Mouse (Mus musculus): ENCODE data around the gene Zfp445. TPM values are rescaled to one million over a fixed set of nuclear protein-coding genes. Genes with fewer than 3 reads are reported as not detected.

Zfp445 gene
- 34.8 and 36.7 TPM in 2 replicates for polyA plus RNA-seq (2014; fragmentation: Nextera tagmentation; extraction: Ambion mirVana)

- peak within 1 kb of the TSS; percentile 85 for H3K9ac ChIP-seq (ENCODE audit: low read length)
- no peaks in the 10 kb centered on the region for H3K27me3 ChIP-seq (ENCODE audit: control insufficient read depth, insufficient read depth, low read length)
- peak within 1 kb of the TSS; percentile 70 to 77; a peak in 3 of 4 replicates for H3K27ac ChIP-seq (replicated peaks in 1 of 2; ENCODE audit: control insufficient read depth in 1 of 2, insufficient read depth in 1 of 2, low read depth in 2 of 2, low read length in 2 of 2)
- peak within 1 kb of the TSS; percentile 83 for H3K4me2 ChIP-seq (ENCODE audit: low read length)
- peak within 1 kb of the TSS; percentile 63 to 99 for H3K4me3 ChIP-seq (ENCODE audit: control insufficient read depth in 1 of 2, insufficient read depth in 1 of 2, low read depth in 1 of 2, low read length in 2 of 2)
- peaks cover 21% of the 10 kb centered on the region for H3K36me3 ChIP-seq (ENCODE audit: control insufficient read depth, insufficient read depth, low read length)
- H3K4me1 ChIP-seq (ENCODE audit: control insufficient read depth in 2 of 2, insufficient read depth in 2 of 2, low read length in 2 of 2) = peaks cover 3 to 21% of the 10 kb centered on the region in 2 experiments; a peak in 3 of 4 replicates
- 1% methylated on average over 34 of the region's 34 CpGs for WGBS
- ATAC-seq (ENCODE audit: insufficient number of reproducible peaks, insufficient read depth, low FRiP score, low read depth) = peak; percentile 72
- peaks cover 10% of the 10 kb centered on the region for H3K9me3 ChIP-seq (ENCODE audit: control insufficient read depth, low read length)
These were observed at the start of gene Zfp445 for GRCm38 (mm10) chr9:122865697-122866166. Gene Zfp445, minus strand, starts transcription at chr9:122866006.

- Histone ChIP-seq H3K9me3 (ENCODE audit: control insufficient read depth, low read length) (no peaks in the 10 kb centered on the region), H3K9ac (ENCODE audit: low read length) (peak overlapping the region; percentile 80), H3K36me3 (ENCODE audit: control insufficient read depth, insufficient read depth, low read length) (no peaks in the 10 kb centered on the region), H3K27me3 (ENCODE audit: control insufficient read depth, insufficient read depth, low read length) (no peaks in the 10 kb centered on the region), H3K27ac (replicated peaks in 1 of 2; ENCODE audit: control insufficient read depth in 1 of 2, insufficient read depth in 1 of 2, low read depth in 2 of 2, low read length in 2 of 2) (no peak overlapping the region), H3K4me1 (ENCODE audit: control insufficient read depth in 2 of 2, insufficient read depth in 2 of 2, low read length in 2 of 2) (no peaks in the 10 kb centered on the region), H3K4me2 (ENCODE audit: low read length) (peak overlapping the region; percentile 86), H3K4me3 (ENCODE audit: control insufficient read depth in 1 of 2, insufficient read depth in 1 of 2, low read depth in 1 of 2, low read length in 2 of 2) (peak overlapping the region; percentile 67 to 82)
- 12% methylated on average over 32 of the region's 32 CpGs for WGBS
- ATAC-seq (ENCODE audit: insufficient number of reproducible peaks, insufficient read depth, low FRiP score, low read depth) = peak; percentile 85
These were observed 37.1 kb upstream of the Zfp445 start for GRCm38 (mm10) chr9:122902717-122903535.

- Histone ChIP-seq H3K9me3 (ENCODE audit: control insufficient read depth, low read length) (peaks cover under 1% of the 10 kb centered on the region), H3K36me3 (ENCODE audit: control insufficient read depth, insufficient read depth, low read length) (no peaks in the 10 kb centered on the region), H3K27ac (replicated peaks in 1 of 2; ENCODE audit: control insufficient read depth in 1 of 2, insufficient read depth in 1 of 2, low read depth in 2 of 2, low read length in 2 of 2) (no peak overlapping the region), H3K4me1 (ENCODE audit: control insufficient read depth in 2 of 2, insufficient read depth in 2 of 2, low read length in 2 of 2) (no peaks in the 10 kb centered on the region), H3K9ac (ENCODE audit: low read length) (no peak overlapping the region), H3K4me2 (ENCODE audit: low read length) (no peak overlapping the region), H3K4me3 (ENCODE audit: control insufficient read depth in 1 of 2, insufficient read depth in 1 of 2, low read depth in 1 of 2, low read length in 2 of 2) (no peak overlapping the region), H3K27me3 (ENCODE audit: control insufficient read depth, insufficient read depth, low read length) (no peaks in the 10 kb centered on the region)
- no peak for ATAC-seq (ENCODE audit: insufficient number of reproducible peaks, insufficient read depth, low FRiP score, low read depth)
- 74% methylated on average over 2 of the region's 2 CpGs for WGBS
These were observed 35.2 kb upstream of the Zfp445 start for GRCm38 (mm10) chr9:122901047-122901446.

GRCm38 (mm10) chr9:122886372-122887179 lies 20.8 kb upstream of the Zfp445 start:
- 7% methylated on average over 54 of the region's 54 CpGs for WGBS
- Histone ChIP-seq H3K27ac (replicated peaks in 1 of 2; ENCODE audit: control insufficient read depth in 1 of 2, insufficient read depth in 1 of 2, low read depth in 2 of 2, low read length in 2 of 2) (no peak overlapping the region; a peak in 1 of 4 replicates), H3K4me2 (ENCODE audit: low read length) (peak overlapping the region; percentile 74), H3K4me3 (ENCODE audit: control insufficient read depth in 1 of 2, insufficient read depth in 1 of 2, low read depth in 1 of 2, low read length in 2 of 2) (peak overlapping the region; percentile 66 to 78), H3K36me3 (ENCODE audit: control insufficient read depth, insufficient read depth, low read length) (peaks cover 15% of the 10 kb centered on the region; the same call in 1 of the 2 replicates), H3K9ac (ENCODE audit: low read length) (peak overlapping the region; percentile 77), H3K4me1 (ENCODE audit: control insufficient read depth in 2 of 2, insufficient read depth in 2 of 2, low read length in 2 of 2) (peaks cover 0 to 2% of the 10 kb centered on the region in 2 experiments; a peak in 1 of 4 replicates), H3K9me3 (ENCODE audit: control insufficient read depth, low read length) (no peaks in the 10 kb centered on the region), H3K27me3 (ENCODE audit: control insufficient read depth, insufficient read depth, low read length) (peaks cover 3% of the 10 kb centered on the region; the same call in 1 of the 2 replicates)
- peak; percentile 64; the same call in 1 of the 2 replicates for ATAC-seq (ENCODE audit: insufficient number of reproducible peaks, insufficient read depth, low FRiP score, low read depth)

GRCm38 (mm10) chr9:122885385-122885784 lies 19.6 kb upstream of the Zfp445 start, which contains the start of gene Zkscan7:
Gene Zkscan7, plus strand, starts transcription at chr9:122885685.
- Histone ChIP-seq H3K4me2 (ENCODE audit: low read length) (peak within 1 kb of the TSS; percentile 74), H3K27ac (replicated peaks in 1 of 2; ENCODE audit: control insufficient read depth in 1 of 2, insufficient read depth in 1 of 2, low read depth in 2 of 2, low read length in 2 of 2) (no peak within 1 kb of the TSS), H3K27me3 (ENCODE audit: control insufficient read depth, insufficient read depth, low read length) (peaks cover 3% of the 10 kb centered on the region; the same call in 1 of the 2 replicates), H3K9ac (ENCODE audit: low read length) (no peak within 1 kb of the TSS), H3K4me3 (ENCODE audit: control insufficient read depth in 1 of 2, insufficient read depth in 1 of 2, low read depth in 1 of 2, low read length in 2 of 2) (peak within 1 kb of the TSS; percentile 66 to 78; a peak in 3 of 4 replicates), H3K9me3 (ENCODE audit: control insufficient read depth, low read length) (no peaks in the 10 kb centered on the region), H3K4me1 (ENCODE audit: control insufficient read depth in 2 of 2, insufficient read depth in 2 of 2, low read length in 2 of 2) (peaks cover 0 to 2% of the 10 kb centered on the region in 2 experiments; a peak in 1 of 4 replicates), H3K36me3 (ENCODE audit: control insufficient read depth, insufficient read depth, low read length) (0 out of 2 replicates have a peak, but pooled peaks cover 10% of the 10 kb centered on the region)
- ATAC-seq (ENCODE audit: insufficient number of reproducible peaks, insufficient read depth, low FRiP score, low read depth) = no peak
- 71% methylated on average over 3 of the region's 3 CpGs for WGBS

- no peaks in the 10 kb centered on the region for H3K9me3 ChIP-seq (ENCODE audit: control insufficient read depth, low read length)
- H3K9ac ChIP-seq (ENCODE audit: low read length) = no peak overlapping the region
- H3K4me2 ChIP-seq (ENCODE audit: low read length) = no peak overlapping the region
- H3K4me3 ChIP-seq (ENCODE audit: control insufficient read depth in 1 of 2, insufficient read depth in 1 of 2, low read depth in 1 of 2, low read length in 2 of 2) = no peak overlapping the region
- no peaks in the 10 kb centered on the region for H3K4me1 ChIP-seq (ENCODE audit: control insufficient read depth in 2 of 2, insufficient read depth in 2 of 2, low read length in 2 of 2)
- 90% methylated on average over 2 of the region's 2 CpGs for WGBS
- ATAC-seq (ENCODE audit: insufficient number of reproducible peaks, insufficient read depth, low FRiP score, low read depth) = no peak
- H3K27ac ChIP-seq (replicated peaks in 1 of 2; ENCODE audit: control insufficient read depth in 1 of 2, insufficient read depth in 1 of 2, low read depth in 2 of 2, low read length in 2 of 2) = no peak overlapping the region
- H3K36me3 ChIP-seq (ENCODE audit: control insufficient read depth, insufficient read depth, low read length) = no peaks in the 10 kb centered on the region
- no peaks in the 10 kb centered on the region for H3K27me3 ChIP-seq (ENCODE audit: control insufficient read depth, insufficient read depth, low read length)
These were observed 9.3 kb upstream of the Zfp445 start for GRCm38 (mm10) chr9:122875145-122875544.

- Histone ChIP-seq H3K27me3 (ENCODE audit: control insufficient read depth, insufficient read depth, low read length) (no peaks in the 10 kb centered on the region), H3K9ac (ENCODE audit: low read length) (no peak overlapping the region), H3K9me3 (ENCODE audit: control insufficient read depth, low read length) (no peaks in the 10 kb centered on the region), H3K4me3 (ENCODE audit: control insufficient read depth in 1 of 2, insufficient read depth in 1 of 2, low read depth in 1 of 2, low read length in 2 of 2) (no peak overlapping the region), H3K36me3 (ENCODE audit: control insufficient read depth, insufficient read depth, low read length) (no peaks in the 10 kb centered on the region), H3K4me2 (ENCODE audit: low read length) (no peak overlapping the region), H3K4me1 (ENCODE audit: control insufficient read depth in 2 of 2, insufficient read depth in 2 of 2, low read length in 2 of 2) (no peaks in the 10 kb centered on the region), H3K27ac (replicated peaks in 1 of 2; ENCODE audit: control insufficient read depth in 1 of 2, insufficient read depth in 1 of 2, low read depth in 2 of 2, low read length in 2 of 2) (no peak overlapping the region)
- no peak for ATAC-seq (ENCODE audit: insufficient number of reproducible peaks, insufficient read depth, low FRiP score, low read depth)
- WGBS = 50% methylated on average over 1 of the region's 1 CpGs
These were observed 8.8 kb upstream of the Zfp445 start for GRCm38 (mm10) chr9:122874653-122875052.

All from heart, embryonic 14.5 days (tissue).